Mouse (Mus musculus): ENCODE data around the gene Rap2a. TPM values are rescaled to one million over a fixed set of nuclear protein-coding genes. Genes with fewer than 3 reads are reported as not detected.

Gene Rap2a
- polyA plus RNA-seq (2016; fragmentation: Nextera tagmentation; extraction: Ambion mirVana): 20.7 and 21.8 TPM in 2 replicates

DNA sequence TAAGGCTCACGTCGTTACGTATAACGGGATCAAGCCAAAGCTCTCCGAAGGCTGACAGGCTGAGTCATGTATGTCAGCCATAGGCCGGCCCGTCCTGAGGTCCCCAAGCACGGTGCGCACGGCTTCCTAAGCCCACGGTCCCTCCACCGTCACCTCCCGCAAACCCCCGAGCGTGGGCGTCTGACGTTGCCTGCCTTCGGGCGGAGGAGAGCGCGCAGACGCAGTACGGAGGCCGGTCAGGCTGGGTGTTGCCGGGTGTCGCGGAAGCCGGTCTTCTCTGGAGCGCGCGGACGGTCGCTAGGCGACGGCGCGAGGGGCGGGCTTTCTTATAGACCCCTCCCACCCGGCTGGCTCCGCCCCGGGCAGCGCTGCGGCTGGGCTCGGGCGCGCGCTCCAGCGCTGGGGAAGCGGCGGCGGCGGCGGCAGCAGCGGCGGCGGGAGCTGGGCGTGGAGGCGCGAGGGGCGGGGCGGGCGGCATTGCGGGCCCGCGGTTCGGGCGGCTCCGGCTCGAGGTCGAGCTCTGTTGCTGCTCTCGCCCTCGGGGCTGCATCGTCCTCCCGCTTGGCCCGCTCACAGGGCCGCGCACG lies at the start of gene Rap2a:
Rap2a (plus strand) TSS at position 463 of the 587 bp plus-strand sequence.
- peak within 1 kb of the TSS; percentile 91 for H3K27ac ChIP-seq
- H3K4me2 ChIP-seq (replicated peaks): peak within 1 kb of the TSS; percentile 73
- H3K27me3 ChIP-seq (replicated peaks): no peaks in the 10 kb centered on the region
- peak; percentile 91 for ATAC-seq (ENCODE audit: low FRiP score, low read depth)
- peaks cover 4% of the 10 kb centered on the region; the same call in 1 of the 2 replicates for H3K36me3 ChIP-seq
- H3K9ac ChIP-seq: peak within 1 kb of the TSS; percentile 86
- under 1% methylated on average over 60 of the region's 78 CpGs for WGBS
- peak within 1 kb of the TSS; percentile 76 for H3K4me3 ChIP-seq
- peaks cover 11% of the 10 kb centered on the region; the same call in 1 of the 2 replicates for H3K4me1 ChIP-seq
- no peaks in the 10 kb centered on the region for H3K9me3 ChIP-seq

DNA sequence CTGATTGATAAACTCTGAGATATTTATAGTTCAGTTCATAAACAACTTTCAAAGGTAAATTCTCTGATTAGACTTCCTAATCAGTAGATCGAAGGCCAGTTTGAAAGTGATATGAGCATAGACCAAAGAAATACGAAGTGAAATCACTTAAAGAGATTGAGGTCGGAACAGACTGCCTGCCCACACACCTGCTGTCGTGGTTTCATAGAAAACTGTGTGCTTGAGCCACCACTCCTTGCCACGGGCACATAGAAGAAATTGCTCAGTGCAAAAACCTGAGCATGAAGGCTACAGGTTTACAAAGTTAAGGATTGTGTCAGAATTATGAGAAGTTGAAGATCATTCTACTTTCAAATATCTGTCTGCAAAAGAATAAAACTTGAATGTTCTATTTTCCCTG lies 49.7 kb upstream of the Rap2a start:
- Histone ChIP-seq H3K9ac (no peak overlapping the region), H3K27ac (no peak overlapping the region), H3K4me1 (no peaks in the 10 kb centered on the region), H3K4me3 (no peak overlapping the region), H3K4me2 (replicated peaks) (no peak overlapping the region), H3K36me3 (peaks cover 22% of the 10 kb centered on the region), H3K9me3 (0 out of 2 replicates have a peak, but pooled peaks cover 7% of the 10 kb centered on the region), H3K27me3 (replicated peaks) (no peaks in the 10 kb centered on the region)
- no peak for ATAC-seq (ENCODE audit: low FRiP score, low read depth)
- 90% methylated on average over 5 of the region's 5 CpGs for WGBS

DNA sequence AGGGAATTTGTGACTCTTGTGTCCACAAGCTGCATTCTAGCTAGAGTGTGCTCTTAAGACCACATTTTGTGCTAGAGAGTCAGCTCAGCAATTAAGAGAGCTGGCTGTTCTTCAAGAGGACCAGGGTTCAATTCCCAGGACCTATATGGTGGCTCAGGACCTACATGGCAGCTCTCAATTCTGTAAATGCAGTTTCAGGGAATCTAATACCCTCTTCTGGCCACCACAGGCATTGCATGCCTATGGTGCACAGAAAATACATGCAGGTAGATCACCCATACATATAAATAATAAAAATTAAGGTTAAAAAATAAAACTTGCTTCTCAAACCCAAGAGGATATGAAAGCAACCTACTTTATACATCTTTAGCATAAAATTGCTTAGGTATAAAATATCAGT lies 45.5 kb upstream of the Rap2a start:
- Histone ChIP-seq H3K4me2 (replicated peaks) (no peak overlapping the region), H3K9me3 (no peaks in the 10 kb centered on the region), H3K4me1 (no peaks in the 10 kb centered on the region), H3K27me3 (replicated peaks) (no peaks in the 10 kb centered on the region), H3K9ac (no peak overlapping the region), H3K4me3 (no peak overlapping the region), H3K27ac (no peak overlapping the region), H3K36me3 (no peaks in the 10 kb centered on the region)
- ATAC-seq (ENCODE audit: low FRiP score, low read depth): no peak

DNA sequence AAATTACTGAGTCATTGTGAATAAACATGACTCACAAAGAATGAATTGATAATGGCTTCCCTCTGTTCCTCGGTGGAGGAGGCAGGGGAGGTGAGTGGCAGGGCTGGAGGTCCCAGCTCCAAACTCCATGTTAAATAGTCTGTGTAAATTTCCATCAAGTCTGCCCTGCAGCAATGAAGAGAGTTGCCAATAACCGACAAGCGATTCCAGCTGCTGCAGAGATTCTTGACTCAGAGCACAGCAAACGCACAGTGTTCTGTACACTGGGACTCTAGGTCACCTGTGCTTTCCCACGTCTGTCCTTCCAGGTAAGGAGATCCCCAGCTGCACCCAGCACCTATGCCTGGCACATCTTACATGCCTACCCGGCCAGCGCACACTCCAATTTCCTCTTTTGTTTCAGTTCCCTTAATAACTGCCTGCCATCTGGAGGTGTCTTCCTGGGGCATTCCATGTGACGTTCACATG lies 44.3 kb upstream of the Rap2a start:
- H3K9ac ChIP-seq: no peak overlapping the region
- no peak for ATAC-seq (ENCODE audit: low FRiP score, low read depth)
- no peak overlapping the region for H3K4me2 ChIP-seq (replicated peaks)
- no peaks in the 10 kb centered on the region for H3K27me3 ChIP-seq (replicated peaks)
- H3K27ac ChIP-seq: no peak overlapping the region
- no peak overlapping the region for H3K4me3 ChIP-seq
- no peaks in the 10 kb centered on the region for H3K9me3 ChIP-seq
- 76% methylated on average over 8 of the region's 8 CpGs for WGBS
- H3K4me1 ChIP-seq: no peaks in the 10 kb centered on the region
- no peaks in the 10 kb centered on the region for H3K36me3 ChIP-seq

DNA sequence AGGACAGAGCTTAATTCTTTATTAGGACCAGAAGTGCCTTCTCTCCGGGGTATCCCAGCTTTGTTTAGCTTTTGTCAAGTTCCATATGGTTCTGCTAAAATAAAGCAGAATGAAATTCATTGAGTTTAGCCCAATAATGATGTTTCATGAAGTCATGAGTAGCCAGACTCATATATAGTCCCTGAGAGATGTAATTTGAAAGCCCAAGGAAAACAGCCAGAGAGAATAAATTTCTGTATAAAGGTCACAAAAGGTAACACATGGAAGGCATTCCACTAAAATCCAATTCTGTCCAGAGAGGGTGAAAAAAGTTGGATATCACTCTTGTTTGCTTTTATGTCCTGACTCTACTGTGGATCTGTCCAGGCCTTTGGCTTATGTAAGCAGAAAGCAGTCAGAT lies 43.4 kb upstream of the Rap2a start:
- Histone ChIP-seq H3K4me3 (no peak overlapping the region), H3K9ac (no peak overlapping the region), H3K27me3 (replicated peaks) (no peaks in the 10 kb centered on the region), H3K4me2 (replicated peaks) (no peak overlapping the region), H3K4me1 (no peaks in the 10 kb centered on the region), H3K9me3 (no peaks in the 10 kb centered on the region), H3K36me3 (no peaks in the 10 kb centered on the region), H3K27ac (no peak overlapping the region)
- 84% methylated on average over 1 of the region's 1 CpGs for WGBS
- ATAC-seq (ENCODE audit: low FRiP score, low read depth): no peak

DNA sequence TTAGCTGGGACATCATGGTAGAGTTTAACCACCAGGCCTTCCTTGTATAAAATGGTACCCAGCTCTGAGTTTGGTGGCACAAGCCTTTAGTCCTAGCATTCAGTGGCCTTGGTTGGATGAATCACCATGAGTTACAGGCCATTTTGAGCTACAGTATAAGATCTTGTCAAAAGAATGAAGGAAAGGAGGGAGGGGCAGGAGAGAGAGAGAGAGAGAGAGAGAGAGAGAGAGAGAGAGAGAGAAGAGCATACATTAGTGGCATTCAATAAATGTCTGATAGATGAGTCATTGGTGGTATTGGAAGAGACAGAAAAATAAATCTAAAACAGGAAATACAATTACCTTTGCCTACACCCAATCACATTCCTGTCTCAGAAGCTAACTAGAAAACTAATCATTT lies 37.5 kb upstream of the Rap2a start:
- Histone ChIP-seq H3K4me2 (replicated peaks) (no peak overlapping the region), H3K4me1 (no peaks in the 10 kb centered on the region), H3K9ac (no peak overlapping the region), H3K9me3 (no peaks in the 10 kb centered on the region), H3K4me3 (no peak overlapping the region), H3K27ac (no peak overlapping the region), H3K27me3 (replicated peaks) (no peaks in the 10 kb centered on the region), H3K36me3 (no peaks in the 10 kb centered on the region)
- ATAC-seq (ENCODE audit: low FRiP score, low read depth): no peak

DNA sequence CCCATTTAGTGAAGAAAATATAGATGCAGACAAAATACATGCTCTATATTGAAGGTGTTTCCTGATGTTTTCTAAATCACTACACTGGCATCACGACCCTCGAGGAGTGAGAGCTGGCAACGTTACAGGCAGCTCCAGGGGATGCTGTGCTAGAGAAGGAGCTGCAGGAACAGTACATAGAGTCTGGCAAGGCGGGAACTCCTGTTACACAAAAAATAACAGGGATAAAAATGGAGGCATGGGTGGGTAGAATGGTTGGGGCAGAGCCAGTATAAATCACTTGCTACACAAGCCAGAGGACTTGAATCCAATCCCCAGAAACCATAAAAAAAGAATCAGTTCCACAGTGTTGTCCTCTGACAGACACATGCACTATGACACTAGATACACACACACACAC lies 37.0 kb upstream of the Rap2a start:
- no peak overlapping the region for H3K4me2 ChIP-seq (replicated peaks)
- no peaks in the 10 kb centered on the region for H3K4me1 ChIP-seq
- H3K27me3 ChIP-seq (replicated peaks): no peaks in the 10 kb centered on the region
- no peak overlapping the region for H3K4me3 ChIP-seq
- no peaks in the 10 kb centered on the region for H3K9me3 ChIP-seq
- H3K27ac ChIP-seq: no peak overlapping the region
- no peaks in the 10 kb centered on the region for H3K36me3 ChIP-seq
- 84% methylated on average over 4 of the region's 4 CpGs for WGBS
- no peak for ATAC-seq (ENCODE audit: low FRiP score, low read depth)
- H3K9ac ChIP-seq: no peak overlapping the region

DNA sequence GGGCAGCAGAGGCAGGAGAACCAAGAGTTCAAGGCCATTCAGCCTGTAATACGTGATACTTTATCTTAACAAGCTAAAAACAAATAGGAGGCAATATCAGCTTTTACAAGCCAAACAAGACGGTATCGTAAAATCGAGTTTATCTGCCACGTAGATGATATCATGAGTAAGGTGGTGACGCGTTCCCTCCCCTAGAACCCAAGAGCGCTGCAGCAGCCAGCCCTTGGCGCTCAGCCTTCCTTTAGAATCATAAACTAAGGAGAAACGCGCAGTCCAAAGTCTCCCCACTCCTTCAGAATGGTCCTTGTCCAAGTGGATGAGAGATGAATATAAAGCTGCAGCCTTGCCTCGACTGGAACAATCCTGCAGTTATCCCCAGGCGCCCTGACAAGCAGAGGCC lies 36.4 kb upstream of the Rap2a start:
- Histone ChIP-seq H3K4me2 (replicated peaks) (no peak overlapping the region), H3K27me3 (replicated peaks) (no peaks in the 10 kb centered on the region), H3K9me3 (no peaks in the 10 kb centered on the region), H3K36me3 (no peaks in the 10 kb centered on the region), H3K27ac (no peak overlapping the region), H3K4me3 (no peak overlapping the region), H3K9ac (no peak overlapping the region), H3K4me1 (no peaks in the 10 kb centered on the region)
- ATAC-seq (ENCODE audit: low FRiP score, low read depth): no peak
- WGBS: 89% methylated on average over 13 of the region's 13 CpGs

DNA sequence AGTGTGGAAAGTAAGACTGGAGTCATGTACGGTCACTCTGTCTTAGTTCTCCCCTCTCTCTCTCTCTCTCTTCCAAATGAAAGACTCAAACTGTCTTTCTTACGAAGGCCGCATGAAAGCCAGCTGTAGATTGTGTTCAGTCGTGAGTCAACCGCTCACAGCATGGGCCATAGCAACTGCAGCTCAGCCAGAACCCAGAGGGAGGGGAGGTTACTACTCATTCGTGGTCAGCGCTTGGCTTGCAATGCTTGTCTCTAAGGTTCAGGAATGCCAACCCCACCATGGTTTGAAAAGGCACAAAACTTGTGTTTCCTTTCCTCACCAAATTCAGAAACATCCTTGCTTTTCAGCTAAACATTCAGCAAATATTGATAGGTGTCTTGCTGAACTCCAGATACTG lies 24.0 kb upstream of the Rap2a start:
- Histone ChIP-seq H3K9ac (no peak overlapping the region), H3K27ac (no peak overlapping the region), H3K4me1 (no peaks in the 10 kb centered on the region), H3K4me3 (no peak overlapping the region), H3K9me3 (no peaks in the 10 kb centered on the region; the same call in 1 of the 2 replicates), H3K36me3 (no peaks in the 10 kb centered on the region), H3K27me3 (replicated peaks) (no peaks in the 10 kb centered on the region), H3K4me2 (replicated peaks) (no peak overlapping the region)
- WGBS: 79% methylated on average over 7 of the region's 7 CpGs
- ATAC-seq (ENCODE audit: low FRiP score, low read depth): no peak

DNA sequence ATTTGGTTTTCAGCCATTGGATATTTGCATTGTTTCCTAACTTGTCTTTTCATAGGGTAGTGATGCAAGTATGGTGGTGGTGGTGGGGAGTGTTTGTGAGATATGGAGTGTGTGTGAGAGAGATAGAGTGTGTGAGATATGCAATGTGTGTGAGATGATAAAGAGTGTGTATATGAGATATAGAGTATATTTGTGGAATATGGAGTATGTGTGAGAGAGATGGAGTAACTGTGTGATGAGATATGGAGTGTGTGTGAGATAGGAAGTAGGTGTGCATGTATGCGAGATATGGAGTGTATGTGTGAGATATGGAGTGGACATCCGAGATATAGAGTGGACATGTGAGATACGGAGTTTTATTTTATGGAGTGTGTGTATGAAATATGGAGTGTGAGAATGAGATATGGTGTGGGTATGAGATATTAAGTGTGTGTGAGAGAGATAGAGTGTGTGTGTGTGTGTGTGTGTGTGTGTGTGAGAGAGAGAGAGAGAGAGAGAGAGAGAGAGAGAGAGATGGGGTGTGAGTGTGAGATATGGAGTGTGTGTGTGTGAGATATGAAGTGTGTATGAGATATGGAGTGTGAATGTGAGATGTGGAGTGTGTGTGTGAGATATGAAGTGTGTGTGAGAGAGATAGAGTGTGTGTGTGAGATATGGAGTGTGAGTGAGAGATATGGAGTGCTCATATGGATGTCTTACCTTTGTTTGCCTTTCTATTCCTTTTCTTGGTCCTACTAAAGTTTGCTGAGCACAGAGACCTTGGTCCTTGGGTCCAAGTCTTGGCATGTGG lies 14.1 kb upstream of the Rap2a start:
- no peaks in the 10 kb centered on the region for H3K4me1 ChIP-seq
- WGBS: 94% methylated on average over 3 of the region's 3 CpGs
- ATAC-seq (ENCODE audit: low FRiP score, low read depth): no peak
- H3K4me3 ChIP-seq: no peak overlapping the region
- H3K36me3 ChIP-seq: no peaks in the 10 kb centered on the region
- no peak overlapping the region for H3K27ac ChIP-seq
- H3K27me3 ChIP-seq (replicated peaks): no peaks in the 10 kb centered on the region
- H3K9ac ChIP-seq: no peak overlapping the region
- H3K9me3 ChIP-seq: no peaks in the 10 kb centered on the region
- H3K4me2 ChIP-seq (replicated peaks): no peak overlapping the region

DNA sequence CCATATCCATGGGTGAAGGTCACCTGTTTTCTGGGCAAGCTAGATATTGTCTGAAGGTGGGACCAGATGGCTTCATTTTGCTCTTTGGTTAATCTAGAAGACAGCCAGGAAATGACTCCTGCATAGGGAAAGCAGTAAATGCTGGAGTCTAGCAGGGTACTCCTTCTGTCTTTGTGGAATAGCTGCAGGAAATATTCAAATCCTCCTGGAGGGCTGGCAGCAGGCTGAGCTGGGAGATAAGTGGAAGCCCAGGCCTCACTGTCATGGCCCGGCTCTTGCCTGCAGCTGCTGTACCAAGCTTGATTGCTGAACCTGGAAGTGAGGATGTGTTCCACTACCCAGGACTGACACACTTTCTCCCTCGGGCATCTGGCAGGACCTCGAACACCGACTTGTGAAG lies 11.4 kb upstream of the Rap2a start:
- 86% methylated on average over 4 of the region's 4 CpGs for WGBS
- Histone ChIP-seq H3K9ac (no peak overlapping the region), H3K9me3 (no peaks in the 10 kb centered on the region), H3K27ac (no peak overlapping the region), H3K36me3 (no peaks in the 10 kb centered on the region), H3K27me3 (replicated peaks) (no peaks in the 10 kb centered on the region), H3K4me3 (no peak overlapping the region), H3K4me2 (replicated peaks) (no peak overlapping the region), H3K4me1 (no peaks in the 10 kb centered on the region)
- ATAC-seq (ENCODE audit: low FRiP score, low read depth): no peak

DNA sequence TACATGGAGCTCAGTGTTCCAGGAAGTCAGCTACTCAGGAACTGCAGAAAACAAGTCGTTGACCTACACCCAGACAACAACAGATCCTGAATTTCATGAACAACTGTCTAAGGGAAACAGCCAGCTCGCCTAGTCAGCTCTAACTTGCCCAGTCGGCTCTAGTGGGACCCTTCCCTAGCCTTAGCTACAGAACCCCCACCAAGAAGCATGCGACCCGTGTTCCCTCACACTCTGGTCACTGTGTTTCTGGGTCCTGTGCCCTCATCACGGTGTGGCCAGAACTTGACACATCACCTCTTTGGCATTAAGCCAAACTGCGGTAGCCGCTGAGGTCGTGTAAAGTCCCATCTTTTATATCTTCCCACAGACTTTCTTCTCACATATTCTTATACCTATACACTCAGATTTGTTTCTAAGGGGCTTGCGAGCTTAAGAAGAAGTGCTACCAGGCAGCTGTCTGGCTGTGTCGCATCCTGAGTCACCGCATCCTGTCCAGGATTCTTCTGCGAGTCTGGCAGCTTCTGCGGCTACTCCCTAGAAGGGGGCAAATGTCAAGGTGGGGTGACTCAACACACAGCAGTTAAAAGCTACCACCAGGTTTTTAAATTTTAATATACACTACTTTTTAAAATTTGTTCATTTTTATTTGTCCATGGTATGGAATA lies 9.0 kb upstream of the Rap2a start:
- ATAC-seq (ENCODE audit: low FRiP score, low read depth): no peak
- H3K27me3 ChIP-seq (replicated peaks): no peaks in the 10 kb centered on the region
- H3K4me1 ChIP-seq: no peaks in the 10 kb centered on the region
- no peaks in the 10 kb centered on the region for H3K36me3 ChIP-seq
- WGBS: 83% methylated on average over 14 of the region's 14 CpGs
- no peak overlapping the region for H3K27ac ChIP-seq
- H3K9ac ChIP-seq: no peak overlapping the region
- no peaks in the 10 kb centered on the region for H3K9me3 ChIP-seq
- no peak overlapping the region for H3K4me3 ChIP-seq
- H3K4me2 ChIP-seq (replicated peaks): no peak overlapping the region

Data from neural tube, embryonic 12.5 days (tissue).